Mouse (Mus musculus) intestine, embryonic 15.5 days (tissue): ENCODE measurements at regions not wholly inside any gene's neighbourhood (a gene's known extent, or its start where the extent isn't known, plus 50 kb on each side); places are given as distances from the start of the nearest gene placed in this dataset.

Experiments
- ATAC-seq: fragments of 200-750 bp; cut with Nextera tagmentation; 2 replicates; pipeline ENCODE4 v1.8.0; 2017; ENCODE audit warnings: moderate TSS enrichment, moderate library complexity
- H3K27ac ChIP-seq: fragments of 300-500 bp; sonication (generic); 2 replicates; pipeline ENCODE4 v1.5.1; 2015; ENCODE audit warnings: mild to moderate bottlenecking, inconsistent platforms
- H3K27me3 ChIP-seq: fragments of 300-500 bp; sonication (generic); replicated peaks from 2 replicates; pipeline ENCODE4 v1.6.1; 2015; ENCODE audit warnings: inconsistent platforms
- H3K36me3 ChIP-seq: fragments of 300-500 bp; sonication (generic); 2 replicates; pipeline ENCODE4 v1.6.1; 2015; ENCODE audit warnings: inconsistent platforms
- H3K4me1 ChIP-seq: fragments of 300-500 bp; sonication (generic); replicated peaks from 2 replicates; pipeline ENCODE4 v1.6.1; 2015; ENCODE audit warnings: inconsistent platforms
- H3K4me2 ChIP-seq: fragments of 300-500 bp; sonication (generic); replicated peaks from 2 replicates; pipeline ENCODE4 v1.6.1; 2015; ENCODE audit warnings: mild to moderate bottlenecking, inconsistent platforms
- H3K4me3 ChIP-seq: fragments of 300-500 bp; sonication (generic); replicated peaks from 2 replicates; pipeline ENCODE4 v1.5.1; 2015; ENCODE audit warnings: inconsistent platforms
- H3K9ac ChIP-seq: fragments of 300-500 bp; sonication (generic); 2 replicates; pipeline ENCODE4 v1.6.1; 2015; ENCODE audit warnings: inconsistent platforms
- H3K9me3 ChIP-seq: fragments of 300-500 bp; sonication (generic); 2 replicates; pipeline ENCODE4 v1.6.1; 2016; ENCODE audit warnings: inconsistent platforms
- WGBS: fragments of 180-500 bp; shearing (Covaris S2); methylation state at CpG from one replicate; pipeline ENCODE4 v1.1.7; 2015; 5-methylcytosine and 5-hydroxymethylcytosine counted together

DNA sequence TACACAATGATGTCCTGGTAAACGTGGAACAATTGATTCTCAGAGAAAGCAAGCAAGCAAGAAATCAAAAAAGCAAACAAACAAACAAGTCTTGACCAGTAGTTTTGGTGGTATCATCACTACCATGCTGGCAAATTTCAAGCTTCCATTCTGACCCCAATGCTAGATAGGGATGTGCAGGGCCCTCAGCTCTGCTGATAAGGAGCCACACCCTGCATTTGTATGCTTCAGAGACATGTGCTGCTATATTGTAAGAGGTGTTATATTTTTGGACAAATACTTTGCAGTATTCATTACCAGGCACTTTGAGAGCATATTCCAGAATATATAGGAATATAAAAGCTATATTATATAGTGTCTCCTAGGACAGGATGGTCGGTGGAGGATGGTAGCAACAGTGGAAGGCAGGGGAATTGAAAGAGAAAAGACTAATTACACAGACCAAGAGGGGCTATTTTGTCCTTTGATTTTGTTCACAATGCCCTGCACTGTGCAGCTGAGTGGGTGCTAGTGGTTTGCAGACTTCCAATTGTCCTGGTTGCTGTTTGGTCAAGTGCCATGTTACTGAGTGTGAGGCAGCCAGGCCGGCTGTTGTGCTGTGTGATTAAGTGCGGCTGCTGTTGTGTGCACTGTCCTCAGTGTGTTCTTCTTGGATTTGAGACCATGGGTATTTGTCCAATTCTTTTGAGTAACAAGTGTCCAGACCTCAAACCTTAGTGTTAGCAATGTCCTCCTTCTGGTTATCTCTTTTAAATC is 54.9 kb upstream of the Paqr3 start:
- no peak overlapping the region for H3K9ac ChIP-seq
- no peaks in the 10 kb centered on the region for H3K36me3 ChIP-seq
- H3K4me2 ChIP-seq = no peak overlapping the region
- no peaks in the 10 kb centered on the region for H3K4me1 ChIP-seq
- no peaks in the 10 kb centered on the region for H3K9me3 ChIP-seq
- H3K4me3 ChIP-seq = no peak overlapping the region
- H3K27ac ChIP-seq = no peak overlapping the region
- no peaks in the 10 kb centered on the region for H3K27me3 ChIP-seq
- WGBS = 75% methylated on average over 4 of the region's 4 CpGs
- no peak for ATAC-seq
